Mouse (Mus musculus) limb, embryonic 13.5 days (tissue): ENCODE measurements around the gene Zcwpw1. TPM values are rescaled to one million over a fixed set of nuclear protein-coding genes. Genes with fewer than 3 reads are reported as not detected.

Source experiments
- ATAC-seq: fragments of 200-750 bp; cut with Nextera tagmentation; 2 replicates; pipeline ENCODE4 v1.8.0; 2017; ENCODE audit warnings: low read depth, moderate number of reproducible peaks, moderate TSS enrichment; ENCODE audit not compliant: low FRiP score
- H3K27ac ChIP-seq: fragments of 300-500 bp; sonication (generic); 2 replicates; pipeline ENCODE4 v1.5.1; 2015; ENCODE audit warnings: inconsistent platforms, mild to moderate bottlenecking, moderate library complexity
- H3K27me3 ChIP-seq: fragments of 300-500 bp; sonication (generic); 2 replicates; pipeline ENCODE4 v1.6.1; 2015; ENCODE audit warnings: mild to moderate bottlenecking, inconsistent platforms
- H3K36me3 ChIP-seq: fragments of 300-500 bp; sonication (generic); 2 replicates; pipeline ENCODE4 v1.6.1; 2015; ENCODE audit warnings: inconsistent platforms, mild to moderate bottlenecking, moderate library complexity
- H3K4me1 ChIP-seq: fragments of 300-500 bp; sonication (generic); 2 replicates; pipeline ENCODE4 v1.6.1; 2015; ENCODE audit warnings: inconsistent platforms
- H3K4me2 ChIP-seq: fragments of 300-500 bp; sonication (generic); replicated peaks from 2 replicates; pipeline ENCODE4 v1.6.1; 2015; ENCODE audit warnings: inconsistent platforms, mild to moderate bottlenecking, moderate library complexity
- H3K4me3 ChIP-seq: fragments of 300-500 bp; sonication (generic); 2 replicates; pipeline ENCODE4 v1.5.1; 2015; ENCODE audit warnings: moderate library complexity, mild to moderate bottlenecking, inconsistent platforms
- H3K9ac ChIP-seq: fragments of 300-500 bp; sonication (generic); 2 replicates; pipeline ENCODE4 v1.6.1; 2015; ENCODE audit warnings: mild to moderate bottlenecking, inconsistent platforms
- H3K9me3 ChIP-seq: fragments of 300-500 bp; sonication (generic); 2 replicates; pipeline ENCODE4 v1.6.1; 2016; ENCODE audit warnings: inconsistent platforms
- WGBS: fragments of 180-500 bp; shearing (Covaris S2); methylation state at CpG from one replicate; pipeline ENCODE4 v1.1.7; 2015; 5-methylcytosine and 5-hydroxymethylcytosine counted together
- polyA plus RNA-seq: library from polyadenylated mRNA; unstranded; fragments of >200 nt; fragmentation: Nextera tagmentation; extraction: Ambion mirVana; gene quantifications from 2 replicates; pipeline ENCODE4 v1.2.1, GENCODE M21; 2015

Gene Zcwpw1
- polyA plus RNA-seq, 1 experiment from 2014 or later, result 36.0 TPM

DNA sequence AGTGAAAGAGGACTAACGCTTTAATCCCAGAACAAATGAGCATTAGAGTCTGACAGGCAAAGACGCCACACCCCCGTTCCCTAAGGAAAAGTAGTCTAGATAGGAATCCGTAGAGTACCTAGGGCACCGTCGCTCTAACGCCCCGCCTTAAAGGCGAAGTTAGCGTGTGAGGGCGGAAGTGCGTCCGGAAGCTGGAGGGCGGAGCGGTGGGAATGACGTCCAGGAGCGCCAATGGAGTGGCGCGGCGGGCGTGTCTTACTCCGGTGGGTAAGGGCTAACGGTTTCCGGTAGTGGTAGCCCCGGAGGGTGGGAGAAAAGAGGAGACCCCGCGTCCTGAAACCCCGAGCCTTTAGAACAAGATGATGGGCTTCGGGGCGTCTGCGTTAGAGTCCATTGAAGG is 9.0 kb upstream of the Zcwpw1 start, which contains the start of gene Ppp1r35:
Gene Ppp1r35 (plus strand): TSS at position 215 of the 400 bp plus-strand sequence.
- no peaks in the 10 kb centered on the region for H3K27me3 ChIP-seq
- H3K9ac ChIP-seq, result peak within 1 kb of the TSS; percentile 92
- peak within 1 kb of the TSS; percentile 99 for H3K4me3 ChIP-seq
- H3K27ac ChIP-seq, result peak within 1 kb of the TSS; percentile 92
- H3K4me1 ChIP-seq, result peaks cover 39% of the 10 kb centered on the region
- peaks cover 37% of the 10 kb centered on the region for H3K36me3 ChIP-seq
- peak; percentile 94 for ATAC-seq
- WGBS, result under 1% methylated on average over 31 of the region's 31 CpGs
- H3K4me2 ChIP-seq, result peak within 1 kb of the TSS; percentile 97
- H3K9me3 ChIP-seq, result no peaks in the 10 kb centered on the region

DNA sequence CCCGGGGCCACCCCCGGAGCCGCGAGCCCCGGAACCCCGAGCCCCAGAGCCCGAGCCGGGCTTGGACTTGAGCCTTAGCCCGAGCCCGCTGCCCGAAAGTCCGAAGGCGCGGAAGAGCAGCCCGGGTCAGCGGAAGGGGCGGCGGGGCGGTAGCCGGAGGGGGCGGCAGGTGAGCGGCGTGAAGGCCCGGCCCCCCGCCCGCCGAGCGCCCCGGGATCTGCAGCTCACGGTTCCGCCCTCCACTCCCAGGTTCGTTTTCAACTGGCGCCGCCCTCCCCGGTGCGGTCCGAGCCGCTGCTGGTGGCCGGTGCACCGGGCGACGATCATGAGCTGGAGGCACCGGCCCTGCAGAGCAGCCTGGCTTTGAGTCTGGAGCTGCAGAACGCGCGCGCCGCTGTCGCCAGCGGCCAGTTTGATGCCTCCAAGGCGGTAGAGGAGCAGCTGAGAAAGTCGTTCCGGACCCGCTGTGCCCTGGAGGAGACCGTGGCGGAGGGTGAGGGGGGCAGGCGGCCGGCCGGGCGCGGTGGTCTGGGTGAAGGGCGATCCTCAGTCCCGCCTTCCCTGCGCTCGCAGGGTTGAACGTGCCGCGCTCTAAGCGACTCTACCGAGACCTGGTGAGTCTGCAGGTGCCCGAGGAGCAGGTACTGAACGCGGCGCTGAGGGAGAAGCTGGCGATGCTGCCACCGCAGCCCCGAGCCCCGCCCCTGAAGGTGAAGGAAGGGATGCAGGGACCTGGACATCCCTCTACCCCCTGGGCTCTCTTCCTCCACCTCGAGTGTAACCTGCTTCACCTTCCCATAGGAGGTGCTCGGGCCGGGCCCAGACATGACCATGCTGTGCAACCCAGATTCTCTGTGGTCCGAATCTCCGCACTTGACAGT is 8.3 kb upstream of the Zcwpw1 start:
- Histone ChIP-seq H3K9me3 (no peaks in the 10 kb centered on the region), H3K9ac (peak overlapping the region; percentile 92), H3K36me3 (peaks cover 43% of the 10 kb centered on the region), H3K27ac (peak overlapping the region; percentile 92), H3K4me3 (peak overlapping the region; percentile 99), H3K4me2 (peak overlapping the region; percentile 97), H3K27me3 (no peaks in the 10 kb centered on the region), H3K4me1 (peaks cover 46% of the 10 kb centered on the region)
- peak; percentile 9; the same call in 1 of the 2 replicates for ATAC-seq
- WGBS, result under 1% methylated on average over 68 of the region's 83 CpGs

- WGBS, result 88% methylated on average over 7 of the region's 7 CpGs
- no peak overlapping the region for H3K4me2 ChIP-seq
- no peak overlapping the region for H3K9ac ChIP-seq
- no peaks in the 10 kb centered on the region for H3K9me3 ChIP-seq
- no peak overlapping the region for H3K27ac ChIP-seq
- peaks cover 49% of the 10 kb centered on the region for H3K4me1 ChIP-seq
- no peak for ATAC-seq
- H3K27me3 ChIP-seq, result no peaks in the 10 kb centered on the region
- peaks cover 50% of the 10 kb centered on the region for H3K36me3 ChIP-seq
- no peak overlapping the region for H3K4me3 ChIP-seq
These were observed 5.9 kb upstream of the Zcwpw1 start for GRCm38 (mm10) chr5:137781661-137782060.

GRCm38 (mm10) chr5:137782776-137783522 is 4.6 kb upstream of the Zcwpw1 start:
- H3K27me3 ChIP-seq, result no peaks in the 10 kb centered on the region
- peaks cover 50% of the 10 kb centered on the region for H3K36me3 ChIP-seq
- peak overlapping the region; percentile 92 for H3K4me2 ChIP-seq
- no peak for ATAC-seq
- H3K9me3 ChIP-seq, result no peaks in the 10 kb centered on the region
- peak overlapping the region; percentile 98 for H3K9ac ChIP-seq
- peaks cover 47% of the 10 kb centered on the region for H3K4me1 ChIP-seq
- 90% methylated on average over 13 of the region's 13 CpGs for WGBS
- H3K27ac ChIP-seq, result no peak overlapping the region
- peak overlapping the region; percentile 85 for H3K4me3 ChIP-seq

DNA sequence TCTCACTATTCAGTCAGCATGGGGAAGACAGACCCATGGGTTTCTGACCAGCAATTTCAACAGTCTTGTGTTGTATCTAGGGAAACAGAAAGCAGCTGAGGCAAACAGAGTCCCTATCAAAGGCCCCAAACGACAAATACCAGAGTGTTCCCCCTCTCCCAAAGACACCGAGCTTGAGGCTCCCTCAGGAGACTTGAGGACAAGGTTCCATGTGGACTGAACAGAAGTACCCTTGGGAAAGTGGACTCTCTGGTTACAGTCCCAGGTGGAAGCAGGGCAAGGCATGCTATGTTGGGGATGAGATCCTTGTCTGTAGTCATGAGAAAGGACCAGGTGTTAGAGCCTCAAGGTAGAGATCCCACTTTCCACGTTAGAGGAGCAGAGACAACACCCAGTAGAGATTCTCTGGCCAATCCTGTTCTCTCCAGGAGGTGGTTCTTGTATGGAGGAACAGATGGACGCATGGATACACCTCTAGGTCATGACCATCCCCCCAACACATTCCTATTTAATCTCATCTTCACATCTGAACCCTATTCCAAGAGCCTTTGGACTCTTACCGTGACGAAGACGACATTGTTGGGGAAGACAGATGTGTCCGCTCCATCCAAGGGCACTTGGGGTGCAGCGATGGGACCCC is 3.6 kb upstream of the Zcwpw1 start:
- H3K4me1 ChIP-seq, result peaks cover 46% of the 10 kb centered on the region
- 74% methylated on average over 9 of the region's 9 CpGs for WGBS
- H3K27ac ChIP-seq, result no peak overlapping the region

GRCm38 (mm10) chr5:137784546-137784945 is 3.1 kb upstream of the Zcwpw1 start:
- Histone ChIP-seq H3K36me3 (peaks cover 50% of the 10 kb centered on the region), H3K4me1 (peaks cover 44% of the 10 kb centered on the region), H3K4me3 (peak overlapping the region; percentile 85), H3K27ac (0 out of 2 replicates have a peak overlapping the region, but pooled peaks have one; percentile 98), H3K27me3 (no peaks in the 10 kb centered on the region), H3K4me2 (peak overlapping the region; percentile 92), H3K9ac (peak overlapping the region; percentile 98), H3K9me3 (no peaks in the 10 kb centered on the region)
- ATAC-seq, result no peak
- WGBS, result 89% methylated on average over 14 of the region's 14 CpGs

More for the DNA sequence above, 3.6 kb upstream of the Zcwpw1 start:
- no peak for ATAC-seq
- peak overlapping the region; percentile 92 for H3K4me2 ChIP-seq
- H3K9ac ChIP-seq, result peak overlapping the region; percentile 98
- no peaks in the 10 kb centered on the region for H3K9me3 ChIP-seq
- peak overlapping the region; percentile 85 for H3K4me3 ChIP-seq
- H3K36me3 ChIP-seq, result peaks cover 50% of the 10 kb centered on the region
- no peaks in the 10 kb centered on the region for H3K27me3 ChIP-seq

GRCm38 (mm10) chr5:137785164-137786031 is 2.2 kb upstream of the Zcwpw1 start:
- no peaks in the 10 kb centered on the region for H3K9me3 ChIP-seq
- H3K4me1 ChIP-seq, result peaks cover 36% of the 10 kb centered on the region
- H3K9ac ChIP-seq, result peak overlapping the region; percentile 98
- WGBS, result 4% methylated on average over 61 of the region's 62 CpGs
- H3K36me3 ChIP-seq, result peaks cover 46% of the 10 kb centered on the region
- peak overlapping the region; percentile 92 for H3K4me2 ChIP-seq
- peak; percentile 0; the same call in 1 of the 2 replicates for ATAC-seq
- peak overlapping the region; percentile 85 for H3K4me3 ChIP-seq
- H3K27me3 ChIP-seq, result no peaks in the 10 kb centered on the region
- peak overlapping the region; percentile 98 for H3K27ac ChIP-seq

DNA sequence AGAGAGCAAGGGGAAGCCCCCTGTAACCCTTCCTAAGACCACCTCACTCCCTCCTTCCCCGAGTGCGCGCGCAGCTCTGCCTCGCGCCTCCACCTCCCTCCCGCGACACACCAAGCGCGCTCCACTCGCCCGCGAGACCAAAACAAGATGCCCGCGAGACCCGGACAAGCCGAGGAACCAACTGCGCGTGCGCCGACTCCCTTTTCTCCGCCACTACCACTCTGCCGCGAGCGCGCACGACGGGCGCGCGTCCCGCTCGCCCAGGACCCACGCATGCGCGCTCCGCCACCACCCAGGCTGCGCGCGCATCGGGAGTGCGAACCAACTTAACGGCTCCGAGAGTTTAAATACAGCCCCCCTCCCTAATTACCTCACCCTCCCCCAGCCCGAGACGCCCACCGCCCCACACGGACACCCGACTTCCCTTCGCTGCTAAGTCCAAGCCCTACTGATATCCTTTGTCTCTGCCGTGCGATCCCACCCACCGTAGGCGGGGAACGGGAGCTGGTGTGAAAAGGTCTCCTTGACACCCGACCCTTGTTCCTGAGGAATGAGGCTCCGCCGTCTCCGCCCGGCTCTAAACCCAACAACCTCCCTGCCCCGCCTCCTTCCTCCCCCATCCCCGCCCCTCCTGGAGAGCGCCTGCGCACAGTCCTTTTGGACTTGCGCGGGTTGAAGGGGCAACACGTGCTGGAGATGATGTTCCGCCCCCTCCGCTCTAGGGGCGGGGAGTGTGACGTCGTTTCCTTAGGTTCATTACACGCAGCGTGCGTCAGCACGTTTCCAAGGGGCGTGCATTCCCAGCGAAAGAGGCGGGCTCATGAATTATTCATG is 1.3 kb upstream of the Zcwpw1 start:
- H3K4me2 ChIP-seq, result peak overlapping the region; percentile 92
- peaks cover 36% of the 10 kb centered on the region for H3K36me3 ChIP-seq
- no peaks in the 10 kb centered on the region for H3K27me3 ChIP-seq
- H3K4me1 ChIP-seq, result peaks cover 32% of the 10 kb centered on the region
- peak overlapping the region; percentile 98 for H3K27ac ChIP-seq
- peak overlapping the region; percentile 85 for H3K4me3 ChIP-seq
- ATAC-seq, result peak; percentile 90
- H3K9me3 ChIP-seq, result no peaks in the 10 kb centered on the region
- H3K9ac ChIP-seq, result peak overlapping the region; percentile 98
- under 1% methylated on average over 79 of the region's 79 CpGs for WGBS

DNA sequence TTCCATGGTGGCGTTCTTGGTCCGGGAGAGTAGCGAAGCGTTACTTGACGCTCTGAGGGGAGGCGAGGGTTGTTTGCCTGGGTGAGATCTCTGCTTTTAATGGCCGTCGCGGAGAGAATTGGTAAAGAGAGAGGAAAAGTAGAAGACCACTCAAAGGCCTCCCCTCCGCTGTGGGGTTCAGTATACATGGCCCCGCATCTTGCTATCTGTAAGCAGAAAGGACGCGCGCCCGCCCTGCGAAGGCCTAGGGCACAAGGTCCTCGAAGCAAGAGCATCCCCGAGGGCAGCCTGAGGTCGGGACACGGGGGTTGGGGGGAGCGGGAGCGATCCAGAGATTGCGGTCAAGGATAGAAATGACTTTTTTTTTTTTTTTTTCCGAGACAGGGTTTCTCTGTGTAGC is 573 bp downstream of the Zcwpw1 start:
- WGBS, result 72% methylated on average over 24 of the region's 24 CpGs
- Histone ChIP-seq H3K27ac (no peak overlapping the region), H3K4me2 (peak overlapping the region; percentile 92), H3K27me3 (no peaks in the 10 kb centered on the region), H3K36me3 (peaks cover 18% of the 10 kb centered on the region), H3K9ac (0 out of 2 replicates have a peak overlapping the region, but pooled peaks have one; percentile 45), H3K4me1 (peaks cover 27% of the 10 kb centered on the region), H3K9me3 (no peaks in the 10 kb centered on the region), H3K4me3 (peak overlapping the region; percentile 85)
- ATAC-seq, result no peak

- Histone ChIP-seq H3K9ac (no peak overlapping the region), H3K36me3 (peaks cover 9% of the 10 kb centered on the region), H3K27ac (no peak overlapping the region), H3K4me3 (no peak overlapping the region), H3K4me1 (peaks cover 18% of the 10 kb centered on the region), H3K4me2 (no peak overlapping the region), H3K27me3 (no peaks in the 10 kb centered on the region), H3K9me3 (no peaks in the 10 kb centered on the region)
- no peak for ATAC-seq
- WGBS, result 92% methylated on average over 2 of the region's 2 CpGs
These were observed 1.4 kb downstream of the Zcwpw1 start for GRCm38 (mm10) chr5:137788946-137789531.
